Mouse (Mus musculus) limb, embryonic 15.5 days (tissue): ENCODE data around the gene Lrrc72. TPM values are rescaled to one million over a fixed set of nuclear protein-coding genes. Genes with fewer than 3 reads are reported as not detected.

Source experiments
- ATAC-seq: fragments of 200-750 bp; cut with Nextera tagmentation; 2 replicates; pipeline ENCODE4 v1.8.0; 2017; ENCODE audit warnings: low read depth, moderate TSS enrichment; ENCODE audit not compliant: insufficient number of reproducible peaks, low FRiP score, low TSS enrichment
- H3K27ac ChIP-seq: fragments of 300-500 bp; sonication (generic); 2 replicates; pipeline ENCODE4 v1.5.1; 2015; ENCODE audit warnings: moderate library complexity, mild to moderate bottlenecking, inconsistent platforms
- H3K27me3 ChIP-seq: fragments of 300-500 bp; sonication (generic); 2 replicates; pipeline ENCODE4 v1.6.1; 2015; ENCODE audit warnings: inconsistent platforms
- H3K36me3 ChIP-seq: fragments of 300-500 bp; sonication (generic); 2 replicates; pipeline ENCODE4 v1.6.1; 2015; ENCODE audit warnings: inconsistent platforms
- H3K4me1 ChIP-seq: fragments of 300-500 bp; sonication (generic); 2 replicates; pipeline ENCODE4 v1.6.1; 2015; ENCODE audit warnings: inconsistent platforms
- H3K4me2 ChIP-seq: fragments of 300-500 bp; sonication (generic); 2 replicates; pipeline ENCODE4 v1.6.1; 2015; ENCODE audit warnings: mild to moderate bottlenecking, inconsistent platforms
- H3K4me3 ChIP-seq: fragments of 300-500 bp; sonication (generic); 2 replicates; pipeline ENCODE4 v1.5.1; 2015; ENCODE audit warnings: mild to moderate bottlenecking, inconsistent platforms
- H3K9ac ChIP-seq: fragments of 300-500 bp; sonication (generic); 2 replicates; pipeline ENCODE4 v1.6.1; 2015; ENCODE audit warnings: inconsistent platforms
- H3K9me3 ChIP-seq: fragments of 300-500 bp; sonication (generic); 2 replicates; pipeline ENCODE4 v1.6.1; 2016; ENCODE audit warnings: inconsistent platforms
- WGBS: fragments of 180-500 bp; shearing (Covaris S2); methylation state at CpG from one replicate; pipeline ENCODE4 v1.1.7; 2015; 5-methylcytosine and 5-hydroxymethylcytosine counted together
- polyA plus RNA-seq: library from polyadenylated mRNA; unstranded; fragments of >200 nt; fragmentation: Nextera tagmentation; extraction: Ambion mirVana; gene quantifications from 2 replicates; pipeline ENCODE4 v1.2.1, GENCODE M21; 2015

The Lrrc72 gene
- polyA plus RNA-seq, 1 experiment from 2014 or later, result not detected

- no peak for ATAC-seq
- H3K4me3 ChIP-seq, result no peak overlapping the region
- no peaks in the 10 kb centered on the region for H3K9me3 ChIP-seq
- no peak overlapping the region for H3K4me2 ChIP-seq
- no peaks in the 10 kb centered on the region for H3K27me3 ChIP-seq
- 76% methylated on average over 6 of the region's 6 CpGs for WGBS
- H3K27ac ChIP-seq, result no peak overlapping the region
- no peak overlapping the region for H3K9ac ChIP-seq
- peaks cover 48% of the 10 kb centered on the region for H3K36me3 ChIP-seq
- no peaks in the 10 kb centered on the region for H3K4me1 ChIP-seq
Observed at GRCm38 (mm10) chr12:36182570-36182969, 70.6 kb downstream of the Lrrc72 start.

- no peak overlapping the region for H3K4me2 ChIP-seq
Observed at GRCm38 (mm10) chr12:36177227-36177626, 76.0 kb downstream of the Lrrc72 start.

GRCm38 (mm10) chr12:36165299-36165698 lies 87.9 kb downstream of the Lrrc72 start:
- 31% methylated on average over 1 of the region's 1 CpGs for WGBS
- H3K4me1 ChIP-seq, result peaks cover 16% of the 10 kb centered on the region
- H3K9me3 ChIP-seq, result no peaks in the 10 kb centered on the region
- H3K27ac ChIP-seq, result no peak overlapping the region
- ATAC-seq, result no peak
- H3K4me2 ChIP-seq, result no peak overlapping the region
- no peak overlapping the region for H3K4me3 ChIP-seq
- no peak overlapping the region for H3K9ac ChIP-seq
- no peaks in the 10 kb centered on the region for H3K27me3 ChIP-seq
- peaks cover 9% of the 10 kb centered on the region; the same call in 1 of the 2 replicates for H3K36me3 ChIP-seq

More at GRCm38 (mm10) chr12:36177227-36177626, 76.0 kb downstream of the Lrrc72 start:
- 95% methylated on average over 5 of the region's 5 CpGs for WGBS
- no peak for ATAC-seq
- no peak overlapping the region for H3K9ac ChIP-seq
- H3K27me3 ChIP-seq, result no peaks in the 10 kb centered on the region
- H3K4me1 ChIP-seq, result no peaks in the 10 kb centered on the region
- peaks cover 52% of the 10 kb centered on the region for H3K36me3 ChIP-seq
- no peak overlapping the region for H3K27ac ChIP-seq
- H3K4me3 ChIP-seq, result no peak overlapping the region
- no peaks in the 10 kb centered on the region for H3K9me3 ChIP-seq

- ATAC-seq, result no peak
- Histone ChIP-seq H3K4me1 (peaks cover 16% of the 10 kb centered on the region), H3K4me3 (no peak overlapping the region), H3K9me3 (no peaks in the 10 kb centered on the region), H3K27me3 (no peaks in the 10 kb centered on the region), H3K9ac (no peak overlapping the region), H3K36me3 (peaks cover 4% of the 10 kb centered on the region; the same call in 1 of the 2 replicates), H3K4me2 (no peak overlapping the region), H3K27ac (no peak overlapping the region)
- 66% methylated on average over 7 of the region's 7 CpGs for WGBS
Observed at GRCm38 (mm10) chr12:36164126-36164791, 88.9 kb downstream of the Lrrc72 start.

Other genes starting within 250 kb of the Lrrc72 start
- 47.1 and 50.9 TPM in 2 replicates for gene Tspan13, start 210.9 kb downstream of the Lrrc72 start, polyA plus RNA-seq
- 33.2 and 33.9 TPM in 2 replicates for gene Ankmy2, start 96.3 kb downstream of the Lrrc72 start, polyA plus RNA-seq
- gene Bzw2, start 95.3 kb downstream of the Lrrc72 start, polyA plus RNA-seq, result 165 and 177 TPM in 2 replicates
- gene Sostdc1, start 60.7 kb upstream of the Lrrc72 start, polyA plus RNA-seq, result 60.4 and 69.4 TPM in 2 replicates
- 9.0 and 9.2 TPM in 2 replicates for gene Ispd, start 128.1 kb upstream of the Lrrc72 start, polyA plus RNA-seq
- gene D630036H23Rik, start 128.8 kb upstream of the Lrrc72 start, polyA plus RNA-seq, result 2.0 and 2.2 TPM in 2 replicates